Mouse (Mus musculus) MEL (cell line): Measurements from ENCODE around the gene Lamp1.

Experiments
- KAT2A ChIP-seq: conservative IDR thresholded peaks from 2 replicates; pipeline ENCODE4 v1.6.1; 2012; ENCODE audit warnings: low read depth, low read length, improper control_type of control experiment, inconsistent platforms
- MAX ChIP-seq: IDR thresholded peaks from 2 replicates; pipeline ENCODE4 v1.6.1; 2011; ENCODE audit warnings: low read length, improper control_type of control experiment
- POLR2A ChIP-seq, 2 experiments: IDR thresholded peaks; 2 replicates each; pipeline ENCODE4 v1.6.1; 2011 to 2012; ENCODE audit warnings: low read length in 2 of 2, mild to moderate bottlenecking in 2 of 2, control low read depth in 1 of 2, improper control_type of control experiment in 1 of 2, low read depth in 1 of 2, moderate library complexity in 1 of 2; ENCODE audit not compliant: control insufficient read depth in 1 of 2, insufficient read depth in 1 of 2, poor library complexity in 1 of 2

DNA sequence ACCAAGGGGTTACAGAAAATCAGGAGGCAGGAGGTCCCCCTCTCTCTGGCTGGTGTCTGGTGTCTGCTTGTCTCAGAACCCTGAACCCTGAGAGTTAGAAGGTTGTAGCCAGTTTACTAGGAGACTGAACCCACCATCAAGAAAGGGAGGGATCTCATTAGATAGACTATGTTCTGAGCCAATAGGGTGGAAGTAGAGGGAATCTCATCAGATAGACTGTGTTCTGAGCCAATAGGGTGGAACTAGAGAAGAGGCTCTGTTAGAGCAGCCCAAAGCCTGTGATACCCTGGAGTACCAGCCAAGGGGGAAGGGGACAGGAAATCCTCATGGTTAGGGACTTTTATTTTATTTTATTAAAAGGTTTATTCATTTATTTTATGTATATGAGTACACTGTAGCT, 59.0 kb downstream of the Lamp1 start:
- TF ChIP-seq KAT2A (no peak), MAX (no peak), POLR2A (IDR thresholded peaks at IDR 0.05; ENCODE audit: control insufficient read depth in 1 of 2, insufficient read depth in 1 of 2, low read depth in 1 of 2, low read length in 2 of 2, poor library complexity in 1 of 2) (no peak)
